Mouse (Mus musculus): ENCODE measurements around the gene Camk2n2.

The Camk2n2 gene

GRCm38 (mm10) chr16:20610501-20611356 is 10.4 kb downstream of the Camk2n2 start:
- in situ Hi-C loops (cut with MboI, MseI): loop anchor here (5.0 kb wide), 1 partner anchor 73 kb away; the partner anchor contains the start of gene Ap2m1

DNA sequence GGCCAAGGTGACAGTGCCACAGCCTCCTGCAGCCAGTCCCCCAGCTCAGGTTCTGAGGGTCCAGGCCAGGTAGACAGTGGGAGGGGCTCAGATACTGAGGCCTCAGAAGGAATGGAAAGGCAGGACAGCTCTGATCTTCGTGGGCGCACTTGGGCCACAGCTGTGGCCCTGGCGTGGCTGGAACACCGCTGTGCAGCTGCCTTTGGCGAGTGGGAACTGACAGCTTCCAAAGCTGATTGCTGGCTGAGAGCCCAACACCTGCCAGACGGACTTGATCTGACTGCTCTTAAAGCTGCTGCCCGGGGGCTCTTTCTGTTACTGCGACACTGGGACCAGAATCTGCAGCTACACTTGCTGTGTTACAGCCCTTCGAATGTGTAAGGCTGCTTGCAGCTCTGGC is 16.4 kb downstream of the Camk2n2 start:
- in situ Hi-C loops (cut with MboI, MseI): loop anchor here (5.0 kb wide), 1 partner anchor 42 kb away; no protein-coding TSS in a partner anchor

DNA sequence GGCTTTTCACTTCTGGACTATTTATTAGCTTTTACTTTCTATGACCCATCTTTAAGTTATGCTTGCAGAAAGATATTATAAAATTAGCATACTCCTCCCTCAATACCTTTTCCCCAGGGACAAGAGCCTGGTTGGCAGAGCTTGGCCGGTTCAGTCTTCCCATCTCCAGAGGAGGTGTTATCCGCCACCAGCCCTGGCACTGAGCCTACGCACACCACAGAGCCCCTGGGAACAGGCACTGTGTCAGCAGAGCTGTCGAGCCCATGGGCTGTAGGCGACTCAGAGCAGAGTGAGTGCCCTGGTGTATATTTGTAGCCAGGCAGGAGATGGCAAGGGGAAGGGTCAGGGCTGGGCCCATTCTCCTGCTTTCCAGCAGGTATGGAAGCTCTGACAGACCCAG is 20.6 kb downstream of the Camk2n2 start:
- in situ Hi-C loops (cut with MboI, MseI): no loop called here

DNA sequence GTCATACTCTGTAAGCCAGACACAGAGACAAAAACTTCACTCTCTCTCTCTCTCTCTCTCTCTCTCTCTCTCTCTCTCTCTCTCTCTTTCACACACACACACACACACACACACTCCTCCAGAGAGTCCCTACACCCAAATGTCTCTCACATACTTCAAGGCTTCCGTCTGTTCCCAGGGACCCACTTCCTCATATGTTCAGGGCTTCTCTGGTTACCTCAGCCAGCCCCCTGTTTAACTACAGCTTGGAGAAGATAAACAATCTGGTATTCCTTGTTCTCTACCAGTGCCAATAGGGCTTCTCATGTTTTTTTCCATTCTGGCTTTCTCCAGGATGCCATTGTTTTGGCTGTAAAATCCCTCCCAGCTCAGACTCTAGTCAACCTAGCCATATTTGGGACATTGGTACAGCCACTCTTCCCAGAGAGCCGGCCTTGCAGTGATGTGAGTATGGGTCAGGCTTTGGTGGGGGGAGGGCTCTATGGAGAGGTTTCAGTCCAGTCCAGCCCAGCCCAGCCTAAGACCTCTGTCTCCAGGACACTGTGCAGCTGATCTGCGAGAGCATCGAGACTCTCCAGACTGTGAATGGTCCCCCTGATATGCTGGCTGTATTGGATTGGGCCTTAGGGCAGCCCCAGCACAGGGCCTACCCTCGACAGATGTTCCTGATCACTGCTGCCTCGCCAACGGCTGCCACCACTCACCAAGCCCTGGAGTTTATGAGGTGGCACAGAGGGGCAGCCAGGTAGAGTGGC is 24.2 kb downstream of the Camk2n2 start:
- in situ Hi-C loops (cut with MboI, MseI): no loop called here

DNA sequence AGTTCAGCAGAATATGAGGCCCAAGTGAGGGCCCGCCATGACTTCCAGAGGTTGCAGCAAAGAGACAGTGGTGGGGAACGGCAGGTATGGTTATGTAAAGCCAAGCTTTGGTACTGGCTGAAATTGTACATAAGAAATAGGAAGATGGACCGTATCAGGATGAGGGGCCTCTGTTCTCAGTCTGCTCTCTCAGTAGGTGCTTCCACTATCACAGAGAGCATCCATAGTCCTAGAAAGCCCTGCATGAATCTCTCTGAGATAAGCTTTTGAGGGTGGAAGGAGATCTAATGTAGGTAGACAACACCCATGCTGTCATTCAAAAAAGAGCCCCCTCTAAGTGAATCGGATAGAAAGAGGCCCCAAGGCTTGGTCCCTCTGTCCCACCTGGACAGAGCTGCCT is 25.4 kb downstream of the Camk2n2 start:
- in situ Hi-C loops (cut with MboI, MseI): no loop called here

- in situ Hi-C loops (cut with MboI, MseI): no loop called here
Observed at GRCm38 (mm10) chr16:20595060-20595673, 25.9 kb downstream of the Camk2n2 start.

- in situ Hi-C loops (cut with MboI, MseI): no loop called here
Observed at GRCm38 (mm10) chr16:20591076-20591705, 29.9 kb downstream of the Camk2n2 start.

DNA sequence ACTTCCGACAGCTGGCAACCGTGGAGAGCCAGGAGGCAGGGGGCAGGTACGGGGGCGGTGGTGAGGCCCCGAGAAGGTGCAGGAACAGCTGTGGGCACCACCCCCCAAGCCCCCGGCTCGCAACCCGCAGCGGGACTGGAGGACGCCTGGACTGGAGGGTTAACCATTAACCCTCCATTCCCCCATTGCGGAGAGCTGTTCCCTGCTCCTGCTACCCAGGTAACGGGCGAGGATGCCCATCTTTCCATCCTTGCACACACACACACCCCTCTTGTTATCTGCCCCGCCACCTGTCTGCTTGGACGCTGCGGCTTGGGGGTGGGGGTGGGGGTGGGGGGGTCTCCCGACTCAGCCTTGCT is 30.4 kb downstream of the Camk2n2 start:
- in situ Hi-C loops (cut with MboI, MseI): no loop called here

GRCm38 (mm10) chr16:20589939-20590679 is 31.0 kb downstream of the Camk2n2 start:
- in situ Hi-C loops (cut with MboI, MseI): loop anchor here (10.0 kb wide), 1 partner anchor 155 kb away; no protein-coding TSS in a partner anchor

DNA sequence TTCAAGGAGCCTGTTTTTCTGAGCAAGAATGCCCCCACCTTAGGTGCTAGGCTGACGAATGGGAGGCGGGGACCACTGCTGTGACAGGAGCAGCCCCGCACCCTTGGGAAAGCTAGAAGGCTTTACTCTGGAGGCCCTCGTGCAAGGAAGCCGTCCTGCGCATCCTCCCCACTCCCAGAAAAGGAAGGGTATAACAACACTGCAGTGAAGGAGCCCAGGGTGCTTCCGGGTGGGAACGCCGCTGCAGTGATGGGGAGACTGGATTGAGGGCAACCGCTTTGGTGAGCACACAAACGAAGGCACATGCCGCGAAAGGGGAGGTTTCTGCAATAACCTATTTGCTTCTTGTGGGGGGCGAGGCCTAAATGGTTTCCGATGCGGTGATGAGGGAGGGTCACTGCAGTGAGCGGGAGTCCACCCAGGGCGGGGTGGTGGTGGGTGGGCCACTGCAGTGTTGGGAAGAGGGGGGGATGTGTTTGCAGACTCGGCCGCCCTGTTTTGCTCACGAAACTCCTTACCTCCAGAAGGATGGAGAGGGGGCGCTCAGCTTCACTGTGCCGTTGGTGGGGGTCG is 31.6 kb downstream of the Camk2n2 start, which contains the start of gene Vwa5b2:
Gene Vwa5b2 (plus strand): TSS at position 106 of the 573 bp plus-strand sequence.
- in situ Hi-C loops (cut with MboI, MseI): loop anchor here (10.0 kb wide), 1 partner anchor 155 kb away; no protein-coding TSS in a partner anchor
